Mouse (Mus musculus) kidney, adult 18-20 months (tissue): Measurements from ENCODE around the gene Tpm1.

ENCODE experiments used
- DNase-seq: peaks from one replicate; pipeline ENCODE4 v3.0.0; 2021

Gene Tpm1

GRCm38 (mm10) chr9:67024889-67025692, 24.1 kb downstream of the Tpm1 start:
- no peak for DNase-seq

- DNase-seq, result no peak
These were observed 25.8 kb downstream of the Tpm1 start for GRCm38 (mm10) chr9:67023371-67023770.

GRCm38 (mm10) chr9:67020063-67020462, 29.1 kb downstream of the Tpm1 start:
- DNase-seq, result no peak

GRCm38 (mm10) chr9:67013501-67013900, 35.7 kb downstream of the Tpm1 start:
- no peak for DNase-seq

GRCm38 (mm10) chr9:67012470-67012869, 36.7 kb downstream of the Tpm1 start:
- DNase-seq, result no peak

- DNase-seq, result no peak
These were observed 37.7 kb downstream of the Tpm1 start for GRCm38 (mm10) chr9:67011483-67011882.

GRCm38 (mm10) chr9:67008781-67009180, 40.4 kb downstream of the Tpm1 start:
- DNase-seq, result no peak

- DNase-seq, result no peak
These were observed 42.8 kb downstream of the Tpm1 start for GRCm38 (mm10) chr9:67006376-67006775.

GRCm38 (mm10) chr9:67005161-67005742, 44.0 kb downstream of the Tpm1 start:
- no peak for DNase-seq

GRCm38 (mm10) chr9:67003656-67004055, 45.5 kb downstream of the Tpm1 start:
- no peak for DNase-seq

- no peak for DNase-seq
These were observed 46.0 kb downstream of the Tpm1 start for GRCm38 (mm10) chr9:67003156-67003555.

GRCm38 (mm10) chr9:67001506-67001905, 47.7 kb downstream of the Tpm1 start:
- no peak for DNase-seq

- peak; percentile 85 for DNase-seq
These were observed 48.2 kb downstream of the Tpm1 start for GRCm38 (mm10) chr9:67001050-67001449.

GRCm38 (mm10) chr9:66999698-67000097, 49.5 kb downstream of the Tpm1 start:
- DNase-seq, result no peak

GRCm38 (mm10) chr9:66991750-66992410, 57.3 kb downstream of the Tpm1 start:
- DNase-seq, result no peak

GRCm38 (mm10) chr9:66991021-66991749, 58.0 kb downstream of the Tpm1 start:
- DNase-seq, result no peak

- no peak for DNase-seq
These were observed 59.2 kb downstream of the Tpm1 start for GRCm38 (mm10) chr9:66990046-66990445.

GRCm38 (mm10) chr9:66989581-66989980, 59.6 kb downstream of the Tpm1 start:
- no peak for DNase-seq

GRCm38 (mm10) chr9:66988888-66989414, 60.3 kb downstream of the Tpm1 start:
- peak; percentile 66 for DNase-seq

GRCm38 (mm10) chr9:66988198-66988887, 60.9 kb downstream of the Tpm1 start:
- DNase-seq, result no peak

GRCm38 (mm10) chr9:66985377-66985776, 63.8 kb downstream of the Tpm1 start:
- DNase-seq, result no peak

- no peak for DNase-seq
These were observed 67.1 kb downstream of the Tpm1 start for GRCm38 (mm10) chr9:66982085-66982484.
